In genomic region chr1:72942351-72942750, GRCm38 (mm10) we compare ENCODE assay signal across 20 mouse cellular contexts.
DNase-seq lines count a peak whose midpoint lies in the region; ATAC-seq and TF ChIP-seq lines count a peak whose summit lies in the region.
"Had no signal": no experiment of that assay in that cellular context is flagged by ENCODE, and none has a peak within 500 bp of the region (broad histone marks: within the 10 kb centered on the region; RNA-seq: fewer than 3 reads in every experiment).

No protein-coding gene starts in this region.

- H3K9me3 ChIP-seq in heart, embryonic 11.5 days (replicated peaks; ENCODE audit: control insufficient read depth, low read length) = no peaks in the 10 kb centered on the region
- H3K9me3 ChIP-seq in CH12.LX (replicated peaks; ENCODE audit: low read length) = no peaks in the 10 kb centered on the region
- H3K9me3 ChIP-seq in heart, embryonic 15.5 days (replicated peaks) = no peaks in the 10 kb centered on the region
- H3K9me3 ChIP-seq: forebrain, embryonic 12.5 days; hindbrain, embryonic 12.5 days; liver, embryonic 13.5 days had no signal

- no peak overlapping the region for H3K4me2 ChIP-seq in heart, embryonic 11.5 days
- H3K4me2 ChIP-seq in CH12.LX (ENCODE audit: insufficient read depth, low read depth, poor library complexity, severe bottlenecking) = no peak overlapping the region
- H3K4me2 ChIP-seq in heart, embryonic 15.5 days = no peak overlapping the region
- H3K4me2 ChIP-seq: forebrain, embryonic 12.5 days; hindbrain, embryonic 12.5 days; liver, embryonic 13.5 days had no signal

- H3K4me1 ChIP-seq in heart, embryonic 11.5 days (ENCODE audit: control insufficient read depth, insufficient read depth, low read length) = peaks cover 36% of the 10 kb centered on the region
- peaks cover 7 to 21% of the 10 kb centered on the region in 2 experiments; a peak in 3 of 4 replicates for H3K4me1 ChIP-seq in CH12.LX (ENCODE audit: control insufficient read depth in 1 of 2, insufficient read depth in 2 of 2)
- peaks cover 42% of the 10 kb centered on the region for H3K4me1 ChIP-seq in heart, embryonic 15.5 days (replicated peaks)

- dilution Hi-C loops in CH12.LX (cut with MboI; ENCODE audit: extremely low pct_ligation_motif_present, extremely low pct_unique_long_range_greater_than_20kb, low sequenced_read_pairs) = no loop called here

- DNase-seq in frontal cortex, postnatal 14 days (ENCODE audit: low spot score in 2 of 2) = no peak
- peak; percentile 44 for DNase-seq in heart, adult 8-10 months (ENCODE audit: low spot score)
- no peak for DNase-seq in CH12.LX (ENCODE audit: extremely low read depth)
- DNase-seq in left cerebral cortex, adult 18-20 months (ENCODE audit: low spot score in 2 of 2) = no peak
- DNase-seq: cerebellum, adult 9-11 months; kidney, adult 8-10 months; kidney, postnatal 14 days; liver, embryonic 13.5 days; lung, postnatal 10 days; right cerebral cortex, postnatal 25 days had no signal

- no peak for TF ChIP-seq RAD21 in CH12.LX (IDR thresholded peaks at IDR 0.05; ENCODE audit: low read depth, low read length)

- no peak for TF ChIP-seq EP300 in CH12.LX (IDR thresholded peaks at IDR 0.05; ENCODE audit: low read length)

- TF ChIP-seq CTCF in CH12.LX (conservative IDR thresholded peaks at IDR 0.05 in 1 of 2, IDR thresholded peaks at IDR 0.05 in 1 of 2; ENCODE audit: low read depth in 2 of 2, low read length in 2 of 2) = no peak

- peak; percentile 66 for ATAC-seq in frontal cortex, adult (ENCODE audit: low TSS enrichment)
- no peak for ATAC-seq in heart, embryonic 11.5 days (replicated peaks; ENCODE audit: insufficient number of reproducible peaks, low FRiP score, low TSS enrichment)
- ATAC-seq in heart, embryonic 15.5 days (replicated peaks; ENCODE audit: insufficient number of reproducible peaks, insufficient read depth, low FRiP score, low read depth) = no peak
- no peak for ATAC-seq in megakaryocyte, adult 5-6 weeks (ENCODE audit: poor library complexity, severe bottlenecking)
- ATAC-seq: midbrain, embryonic 16.5 days had no signal

- no peak overlapping the region for H3K4me3 ChIP-seq in heart, embryonic 11.5 days (ENCODE audit: low read depth, low read length)
- H3K4me3 ChIP-seq in CH12.LX (replicated peaks in 1 of 3; ENCODE audit: low read depth in 2 of 3, low read length in 2 of 3, poor library complexity in 1 of 3) = no peak overlapping the region
- H3K4me3 ChIP-seq in heart, embryonic 15.5 days = no peak overlapping the region
- H3K4me3 ChIP-seq: forebrain, embryonic 12.5 days; hindbrain, embryonic 12.5 days; layer of hippocampus, adult 2 months; left cerebral cortex, adult 2 months; liver, embryonic 13.5 days had no signal

- no peaks in the 10 kb centered on the region for H3K79me2 ChIP-seq in CH12.LX (replicated peaks; ENCODE audit: control insufficient read depth, extremely low read depth, insufficient read depth, poor library complexity, severe bottlenecking)

- in situ Hi-C loops in CH12.LX (cut with MboI; ENCODE audit: low pct_ligation_motif_present, low pct_unique_long_range_greater_than_20kb, low sequenced_read_pairs) = no loop called here

- H3K27me3 ChIP-seq in heart, embryonic 11.5 days (ENCODE audit: control insufficient read depth, insufficient read depth, low read length) = no peaks in the 10 kb centered on the region
- H3K27me3 ChIP-seq in CH12.LX (replicated peaks) = no peaks in the 10 kb centered on the region
- no peaks in the 10 kb centered on the region for H3K27me3 ChIP-seq in heart, embryonic 15.5 days
- H3K27me3 ChIP-seq: forebrain, embryonic 12.5 days; hindbrain, embryonic 12.5 days had no signal

- no peak for TF ChIP-seq POLR2A in CH12.LX (IDR thresholded peaks at IDR 0.05; ENCODE audit: low read depth, low read length)

- WGBS in heart, embryonic 11.5 days (ENCODE audit: insufficient replicate concordance) = 68% methylated on average over 9 of the region's 9 CpGs
- WGBS in heart, embryonic 15.5 days = 43% methylated on average over 9 of the region's 9 CpGs

- H3K27ac ChIP-seq in heart, embryonic 11.5 days (ENCODE audit: low read depth, low read length) = no peak overlapping the region
- no peak overlapping the region for H3K27ac ChIP-seq in CH12.LX (ENCODE audit: insufficient read depth, low read depth)
- H3K27ac ChIP-seq in heart, embryonic 15.5 days = peak overlapping the region; percentile 50; the same call in 1 of the 2 replicates
- H3K27ac ChIP-seq: forebrain, embryonic 12.5 days; hindbrain, embryonic 12.5 days; layer of hippocampus, adult 2 months; left cerebral cortex, adult 2 months; liver, embryonic 13.5 days; stomach, postnatal 0 days had no signal

- H3K36me3 ChIP-seq in heart, embryonic 11.5 days (ENCODE audit: control insufficient read depth, insufficient read depth, low read length) = no peaks in the 10 kb centered on the region
- H3K36me3 ChIP-seq in CH12.LX (replicated peaks in 1 of 2; ENCODE audit: control insufficient read depth in 1 of 2, insufficient read depth in 1 of 2, low read length in 1 of 2) = no peaks in the 10 kb centered on the region
- no peaks in the 10 kb centered on the region for H3K36me3 ChIP-seq in heart, embryonic 15.5 days
- H3K36me3 ChIP-seq: forebrain, embryonic 12.5 days; hindbrain, embryonic 12.5 days; liver, embryonic 13.5 days had no signal

- H3K9ac ChIP-seq in heart, embryonic 11.5 days (ENCODE audit: low read depth, low read length) = no peak overlapping the region
- no peak overlapping the region for H3K9ac ChIP-seq in CH12.LX (ENCODE audit: insufficient read depth, low read depth)
- H3K9ac ChIP-seq in heart, embryonic 15.5 days = no peak overlapping the region
- H3K9ac ChIP-seq: forebrain, embryonic 12.5 days; hindbrain, embryonic 12.5 days; liver, embryonic 13.5 days had no signal

TF ChIP-seq in CH12.LX, 34 proteins besides CTCF, POLR2A, EP300 and RAD21:
- peak; percentile 31; the same call in 1 of the 2 replicates for TF ChIP-seq BHLHE40 (IDR thresholded peaks at IDR 0.05; ENCODE audit: low read depth, low read length)
- no peak for TF ChIP-seq USF2 (conservative IDR thresholded peaks at IDR 0.05; ENCODE audit: low read depth, low read length)
- TF ChIP-seq RCOR1 (conservative IDR thresholded peaks at IDR 0.05; ENCODE audit: low read depth, low read length) = no peak
